Mouse (Mus musculus) embryonic fibroblast, embryonic 13.5 days (primary cell): ENCODE measurements around the gene Apeh. TPM values are rescaled to one million over a fixed set of nuclear protein-coding genes. Genes with fewer than 3 reads are reported as not detected.

Experiments
- H3K27ac ChIP-seq: 2 replicates; pipeline ENCODE4 v1.5.1; 2012; ENCODE audit warnings: low read length, control low read depth, inconsistent platforms; ENCODE audit not compliant: insufficient read depth
- H3K4me1 ChIP-seq: 2 replicates; pipeline ENCODE4 v1.6.1; 2011; ENCODE audit warnings: low read length; ENCODE audit not compliant: control insufficient read depth, insufficient read depth
- H3K4me3 ChIP-seq: 2 replicates; pipeline ENCODE4 v1.5.1; 2011; ENCODE audit warnings: mild to moderate bottlenecking, control low read depth, low read length; ENCODE audit not compliant: insufficient read depth
- CTCF ChIP-seq: IDR thresholded peaks from 2 replicates; pipeline ENCODE4 v1.5.1; 2011; ENCODE audit warnings: mild to moderate bottlenecking, control low read depth, low read length, moderate library complexity, borderline replicate concordance; ENCODE audit not compliant: insufficient read depth
- POLR2A ChIP-seq: IDR thresholded peaks from 2 replicates; pipeline ENCODE4 v1.6.1; 2011; ENCODE audit warnings: low read depth, mild to moderate bottlenecking, control low read depth, low read length, moderate library complexity
- polyA plus RNA-seq: library from polyadenylated mRNA; stranded (reverse); fragments of >200 nt; gene quantifications from 2 replicates; pipeline ENCODE4 v1.2.4, GENCODE M21; 2011; ENCODE audit warnings: low read depth; ENCODE audit not compliant: missing spikeins, insufficient read length

Gene Apeh
- polyA plus RNA-seq, 1 experiment: 53.4 TPM

- TF ChIP-seq CTCF (no peak), POLR2A (no peak)
- Histone ChIP-seq H3K4me3 (no peak overlapping the region), H3K27ac (peak overlapping the region; percentile 32), H3K4me1 (peaks cover 4% of the 10 kb centered on the region)
Measured at GRCm38 (mm10) chr9:108119891-108120411, 25.5 kb upstream of the Apeh start.

DNA sequence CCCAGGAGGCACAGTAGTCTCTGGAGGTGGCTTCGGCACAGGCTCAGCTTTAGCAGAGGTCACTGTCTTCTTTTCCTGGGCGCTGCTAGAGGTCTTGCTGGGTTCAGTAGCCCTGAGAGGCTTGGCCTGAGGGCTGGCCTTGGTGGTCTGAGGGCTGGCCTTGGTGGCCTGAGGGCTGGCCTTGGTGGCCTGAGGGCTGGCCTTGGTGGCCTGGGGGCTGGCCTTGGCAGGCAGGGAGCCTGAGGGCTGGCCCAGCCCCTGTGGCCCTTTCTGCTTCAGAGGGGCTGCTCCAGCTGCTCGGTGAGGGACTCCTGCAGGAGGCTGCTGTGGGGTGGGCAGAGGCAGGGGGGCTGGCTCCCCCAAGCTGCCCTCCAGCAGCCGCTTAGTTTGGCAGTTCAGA is 22.7 kb upstream of the Apeh start:
- TF ChIP-seq POLR2A: no peak
- TF ChIP-seq CTCF: no peak
- Histone ChIP-seq H3K4me1 (peaks cover 4% of the 10 kb centered on the region), H3K4me3 (no peak overlapping the region), H3K27ac (no peak overlapping the region)

- TF ChIP-seq POLR2A (no peak), CTCF (no peak)
- Histone ChIP-seq H3K4me3 (no peak overlapping the region), H3K4me1 (peaks cover 4% of the 10 kb centered on the region), H3K27ac (no peak overlapping the region)
Measured at GRCm38 (mm10) chr9:108115290-108116077, 21.1 kb upstream of the Apeh start.

- H3K4me3 ChIP-seq: no peak overlapping the region
- H3K4me1 ChIP-seq: no peaks in the 10 kb centered on the region
- H3K27ac ChIP-seq: no peak overlapping the region
- TF ChIP-seq POLR2A (no peak), CTCF (no peak)
Measured at GRCm38 (mm10) chr9:108112719-108113340, 18.4 kb upstream of the Apeh start.

GRCm38 (mm10) chr9:108111593-108112121 is 17.3 kb upstream of the Apeh start:
- no peaks in the 10 kb centered on the region for H3K4me1 ChIP-seq
- no peak overlapping the region for H3K27ac ChIP-seq
- TF ChIP-seq CTCF (no peak), POLR2A (no peak)
- no peak overlapping the region for H3K4me3 ChIP-seq

GRCm38 (mm10) chr9:108111101-108111592 is 16.7 kb upstream of the Apeh start:
- H3K4me1 ChIP-seq: no peaks in the 10 kb centered on the region
- TF ChIP-seq POLR2A: no peak
- TF ChIP-seq CTCF: no peak
- H3K27ac ChIP-seq: no peak overlapping the region
- no peak overlapping the region for H3K4me3 ChIP-seq

GRCm38 (mm10) chr9:108110160-108110559 is 15.8 kb upstream of the Apeh start:
- Histone ChIP-seq H3K4me3 (no peak overlapping the region), H3K27ac (no peak overlapping the region), H3K4me1 (no peaks in the 10 kb centered on the region)
- TF ChIP-seq CTCF: no peak
- TF ChIP-seq POLR2A: no peak

DNA sequence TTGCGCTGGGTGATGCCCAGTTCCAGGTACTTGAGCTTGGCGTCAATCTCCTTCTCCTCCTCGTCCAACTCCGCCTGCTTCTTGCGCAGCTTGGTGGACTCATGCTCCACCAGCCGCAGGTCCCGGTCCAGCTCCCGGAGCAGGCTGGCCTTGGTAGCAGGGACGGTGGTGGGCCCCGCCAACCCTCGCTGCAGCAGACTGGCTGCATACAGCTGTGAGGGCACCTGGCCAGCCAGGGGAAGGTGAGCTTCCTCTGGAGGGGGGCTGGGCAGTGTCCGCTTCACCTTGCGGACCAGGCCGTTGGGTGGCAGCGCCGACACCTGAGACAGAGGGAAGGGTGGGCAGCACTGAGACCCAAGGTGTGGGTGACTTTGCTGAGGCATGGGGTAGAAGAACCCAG is 13.5 kb upstream of the Apeh start:
- TF ChIP-seq CTCF (no peak), POLR2A (no peak)
- Histone ChIP-seq H3K4me3 (no peak overlapping the region), H3K27ac (no peak overlapping the region), H3K4me1 (no peaks in the 10 kb centered on the region)

GRCm38 (mm10) chr9:108106090-108106489 is 11.7 kb upstream of the Apeh start:
- Histone ChIP-seq H3K4me1 (no peaks in the 10 kb centered on the region), H3K4me3 (no peak overlapping the region), H3K27ac (no peak overlapping the region)
- TF ChIP-seq CTCF: no peak
- TF ChIP-seq POLR2A: no peak

GRCm38 (mm10) chr9:108105549-108105863 is 11.1 kb upstream of the Apeh start:
- no peak for TF ChIP-seq POLR2A
- TF ChIP-seq CTCF: no peak
- no peak overlapping the region for H3K4me3 ChIP-seq
- no peak overlapping the region for H3K27ac ChIP-seq
- H3K4me1 ChIP-seq: no peaks in the 10 kb centered on the region
